Mouse (Mus musculus) mouse trophoblast stem cell (cell line): ENCODE data around the gene Grhl1.

Source experiments
- in situ Hi-C, 2 experiments: fragments of 300-500 bp; cut with MseI, MboI; formaldehyde crosslinking; loops; 2 replicates in 1 of 2; 3 replicates in 1 of 2; pipeline ENCODE4 v1.15.1; 2025

Grhl1 gene

DNA sequence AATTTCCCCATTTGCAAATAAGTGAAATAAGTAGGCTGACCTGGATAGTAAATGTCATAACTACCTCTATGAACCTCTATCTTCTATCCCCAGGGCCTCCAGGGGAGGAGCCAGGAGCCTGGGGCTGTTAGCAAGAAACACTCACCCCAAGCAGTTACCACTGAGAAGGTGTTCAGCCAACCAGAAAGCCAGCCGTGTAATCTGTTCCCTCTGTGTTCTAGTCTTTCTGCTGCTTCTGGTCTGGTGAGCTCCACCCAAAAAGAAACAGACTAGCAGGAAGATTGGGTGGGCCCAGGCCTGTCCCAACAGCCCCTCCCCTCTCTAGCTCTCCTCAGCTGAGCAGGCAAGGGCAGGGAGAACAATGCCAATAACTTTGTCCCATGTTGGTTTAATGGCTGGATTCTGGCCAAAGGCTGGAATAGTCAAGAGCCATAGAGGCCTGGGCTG, 72.1 kb downstream of the Grhl1 start:
- in situ Hi-C loops = no loop called here

GRCm38 (mm10) chr12:24645901-24646300, 73.8 kb downstream of the Grhl1 start:
- in situ Hi-C loops = no loop called here

DNA sequence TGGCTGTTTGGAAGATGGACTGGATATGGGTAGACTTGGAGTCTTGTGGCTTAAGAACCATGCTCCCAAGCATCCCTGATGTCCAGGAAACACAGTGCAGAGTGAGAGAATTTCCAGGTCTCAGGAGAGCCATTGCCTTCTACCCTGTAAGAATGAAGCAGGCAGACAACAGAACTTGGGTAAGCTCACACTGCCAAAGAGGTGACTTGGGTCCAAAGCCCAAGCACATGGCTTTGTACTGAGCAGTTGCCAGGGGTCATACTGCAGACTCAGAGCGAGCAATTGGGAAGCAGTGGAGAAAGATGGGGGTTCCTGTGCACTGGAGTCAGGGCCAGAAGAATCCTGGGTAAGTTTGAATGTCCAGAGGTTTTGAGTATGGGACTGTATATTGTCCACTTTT, 76.0 kb downstream of the Grhl1 start:
- in situ Hi-C loops = no loop called here

GRCm38 (mm10) chr12:24650415-24651062, 78.5 kb downstream of the Grhl1 start:
- in situ Hi-C loops = no loop called here

DNA sequence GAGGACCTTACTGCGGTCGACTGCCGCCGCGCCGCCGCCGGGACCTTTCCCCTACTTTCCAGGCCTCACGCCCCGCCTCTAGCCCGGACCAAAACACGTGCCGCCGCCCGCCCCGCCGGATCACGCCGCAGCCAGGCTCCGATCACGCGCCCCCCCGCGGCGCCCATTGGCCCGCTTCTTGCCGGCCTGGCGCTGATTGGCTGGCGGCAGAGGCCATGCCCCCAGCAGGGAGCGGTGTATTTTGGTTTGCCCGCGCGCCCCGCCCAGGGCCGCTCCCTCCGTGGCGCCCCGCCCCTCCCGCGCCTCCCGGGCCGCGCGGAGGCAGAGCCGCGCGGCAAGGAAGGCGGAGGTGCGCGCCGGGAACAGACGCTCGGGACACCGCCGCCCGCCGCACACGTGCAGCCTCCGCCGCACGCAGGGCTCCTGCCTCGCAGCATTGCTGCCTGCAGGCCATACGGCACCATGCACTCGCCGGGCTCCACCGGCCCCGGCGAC, 79.0 kb downstream of the Grhl1 start, which contains the start of gene Klf11:
Gene Klf11, plus strand, starts transcription at position 212 of the 495 bp plus-strand sequence.
- in situ Hi-C loops = no loop called here

DNA sequence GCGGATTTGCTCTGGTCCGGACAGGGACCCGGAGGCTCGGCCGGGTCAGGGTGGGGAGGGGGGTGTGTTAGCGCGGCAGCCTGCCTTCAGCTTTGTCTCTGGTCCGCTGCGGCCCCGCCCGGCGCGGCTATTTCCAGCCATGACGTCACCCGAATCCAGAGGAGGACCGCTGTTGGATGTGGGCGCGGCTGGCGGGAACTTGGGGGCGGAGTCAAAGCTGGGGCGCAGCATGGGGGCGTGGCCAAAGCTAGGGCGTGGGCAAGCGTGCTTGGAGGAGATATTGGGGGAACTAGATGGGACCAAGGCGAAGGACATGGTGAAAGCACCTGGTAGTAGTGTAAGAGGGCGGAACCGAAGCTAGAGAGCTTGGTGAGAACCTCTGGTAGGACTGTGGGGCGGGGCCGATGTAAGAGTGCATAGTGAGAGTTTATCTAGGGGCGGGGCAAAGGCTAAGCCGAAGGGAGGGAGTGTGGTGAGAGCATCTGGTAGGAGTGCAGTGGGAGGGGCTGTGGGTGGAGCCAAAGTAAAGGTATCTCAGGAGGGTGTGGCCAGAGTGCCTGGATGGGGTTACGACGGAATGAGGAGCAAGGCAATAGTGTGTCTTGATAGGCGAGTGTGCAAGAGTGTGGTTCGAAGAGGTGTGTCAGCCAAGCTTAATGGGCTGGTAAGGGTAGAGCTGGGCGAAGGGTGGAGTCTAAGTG, 79.7 kb downstream of the Grhl1 start:
- in situ Hi-C loops = no loop called here

DNA sequence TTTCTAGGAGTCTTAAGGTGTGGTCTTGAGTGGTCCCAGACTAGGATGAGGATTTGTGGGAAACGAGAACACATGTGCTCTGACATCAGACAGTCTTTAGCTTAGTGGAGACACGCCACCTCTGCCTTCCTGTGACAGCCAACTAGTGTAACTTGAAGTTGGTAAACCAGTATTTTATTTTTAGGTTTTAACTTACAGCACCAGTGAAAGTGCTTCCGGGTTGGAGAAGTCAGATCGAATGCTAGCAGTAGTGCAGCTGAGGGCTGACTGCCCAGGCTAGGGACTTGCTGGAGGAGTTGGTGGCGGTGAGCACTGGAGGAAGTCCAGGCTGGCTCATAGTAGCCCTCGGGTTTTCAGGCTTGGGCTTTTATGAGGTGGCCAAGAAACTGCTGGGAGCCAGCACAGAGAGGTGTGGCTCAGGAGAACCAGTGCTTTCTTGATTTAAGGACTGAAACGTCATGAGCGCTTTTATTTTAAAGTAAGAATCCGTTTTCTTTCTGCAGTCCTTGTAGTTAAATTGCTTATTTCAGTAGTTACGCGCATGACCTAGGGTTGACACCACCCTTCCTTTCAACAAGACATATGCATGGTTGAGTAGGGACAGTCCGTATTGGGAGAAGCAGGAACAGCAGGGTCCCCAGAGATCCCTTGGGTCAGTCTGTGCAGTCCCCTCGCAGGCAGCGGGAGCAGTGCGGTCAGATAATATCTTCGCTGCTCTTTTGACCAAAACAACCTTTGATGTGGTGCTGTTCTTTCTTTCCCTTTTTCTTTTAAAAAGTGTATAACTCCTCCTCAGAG, 82.2 kb downstream of the Grhl1 start:
- in situ Hi-C loops = no loop called here

DNA sequence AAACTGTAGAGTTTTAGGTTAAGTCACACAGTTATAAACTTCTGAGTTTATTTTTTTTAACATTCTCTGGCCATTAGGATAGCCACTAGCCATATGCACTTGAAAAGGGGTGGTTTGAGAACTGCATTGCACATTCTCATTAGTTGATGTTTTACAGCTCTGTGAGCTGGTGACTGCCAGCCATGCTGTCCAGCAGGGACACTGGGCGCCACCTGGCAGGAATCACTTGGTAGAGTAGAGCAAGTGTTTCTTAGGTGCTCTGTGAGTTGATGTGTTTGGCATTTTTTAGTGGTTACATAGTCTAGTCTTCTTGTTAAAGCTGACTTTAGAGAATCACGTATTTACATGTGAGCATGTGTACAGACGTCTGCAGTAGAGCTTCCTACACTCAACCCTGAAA, 84.4 kb downstream of the Grhl1 start:
- in situ Hi-C loops = no loop called here

DNA sequence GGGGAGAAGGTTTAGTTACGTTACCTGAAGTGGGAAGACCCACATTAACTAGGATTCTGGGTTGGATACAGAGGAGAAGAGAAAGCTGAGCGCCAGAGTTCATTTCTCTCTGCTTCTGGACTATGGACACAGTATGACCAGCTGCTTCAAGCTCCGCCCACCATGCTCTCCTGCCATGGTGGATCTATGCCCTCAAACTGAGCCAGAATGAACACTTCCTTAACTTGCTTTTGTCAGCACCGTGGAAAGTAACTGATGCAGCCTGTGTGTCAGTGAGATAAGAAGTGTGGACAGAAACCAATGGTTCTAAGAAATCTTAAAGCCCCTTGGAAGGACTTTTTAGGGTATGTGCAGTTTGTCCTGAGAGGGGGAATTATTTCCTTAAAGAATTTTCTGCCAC, 86.9 kb downstream of the Grhl1 start:
- in situ Hi-C loops = no loop called here

- in situ Hi-C loops = no loop called here
Measured at GRCm38 (mm10) chr12:24659923-24660322, 87.8 kb downstream of the Grhl1 start.

DNA sequence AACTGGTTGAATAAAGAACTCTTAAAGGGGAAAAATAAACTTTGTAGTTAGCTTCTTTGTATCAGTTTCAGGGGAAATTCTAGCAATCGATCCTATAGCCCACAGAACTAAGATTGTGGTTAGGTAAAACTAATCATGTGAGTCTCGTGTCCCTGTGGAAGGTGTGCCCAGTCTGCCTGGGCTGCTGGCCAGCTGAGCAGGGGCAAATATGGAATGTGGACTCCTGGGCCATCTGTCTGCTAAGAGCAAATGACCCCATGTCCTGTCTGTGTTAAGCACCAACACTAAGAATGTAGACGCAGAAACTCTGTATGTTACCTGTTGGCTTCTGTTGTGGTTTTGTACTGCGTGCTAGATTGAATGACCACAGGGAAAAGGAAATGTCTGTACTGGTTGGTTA, 89.0 kb downstream of the Grhl1 start:
- in situ Hi-C loops = no loop called here

DNA sequence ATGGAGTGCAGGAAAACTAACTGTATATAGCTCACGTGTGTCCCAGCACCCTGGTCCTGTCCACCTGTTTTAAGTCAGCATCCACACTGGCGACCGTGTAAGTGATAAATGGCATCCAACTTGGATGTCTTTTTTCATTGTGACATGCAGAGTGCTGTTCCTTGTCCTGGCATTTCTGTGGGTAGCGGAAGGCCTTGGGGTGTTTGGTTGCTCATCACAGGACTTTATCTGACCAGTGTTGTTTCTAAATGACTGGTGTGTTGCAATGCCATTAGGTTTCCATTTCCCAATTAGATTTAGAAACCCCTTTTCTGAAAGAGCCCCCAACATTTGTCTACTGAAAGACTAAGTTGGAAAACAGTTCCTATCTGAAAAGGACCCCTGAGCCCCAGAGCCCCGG, 90.0 kb downstream of the Grhl1 start:
- in situ Hi-C loops = no loop called here
